Mouse (Mus musculus) heart, postnatal 0 days (tissue): ENCODE data around the gene Mpzl2.

ENCODE experiments used
- CTCF ChIP-seq: IDR thresholded peaks from 2 replicates; pipeline ENCODE4 v1.5.1; 2016; ENCODE audit warnings: antibody characterized with exemption, control low read depth, low read depth
- EP300 ChIP-seq: IDR thresholded peaks from 2 replicates; pipeline ENCODE4 v1.6.1; 2016; ENCODE audit warnings: antibody characterized with exemption, low read depth

- no peak for TF ChIP-seq CTCF
- no peak for TF ChIP-seq EP300
These were observed 20.6 kb downstream of the Mpzl2 start for GRCm38 (mm10) chr9:45060151-45060550.
